Mouse (Mus musculus) midbrain, embryonic 16.5 days (tissue): ENCODE results near the gene Usp13. TPM values are rescaled to one million over a fixed set of nuclear protein-coding genes. Genes with fewer than 3 reads are reported as not detected.

Source experiments
- ATAC-seq: fragments of 200-750 bp; cut with Nextera tagmentation; 2 replicates; pipeline ENCODE4 v1.8.0; 2017; ENCODE audit warnings: moderate TSS enrichment
- H3K27ac ChIP-seq: fragments of 300-500 bp; sonication (generic); 2 replicates; pipeline ENCODE4 v1.5.1; 2014; ENCODE audit warnings: mild to moderate bottlenecking, low read length, mixed read lengths
- H3K27me3 ChIP-seq: fragments of 300-500 bp; sonication (generic); 2 replicates; pipeline ENCODE4 v1.6.1; 2014; ENCODE audit warnings: low read depth, low read length, mixed read lengths; ENCODE audit not compliant: control insufficient read depth, insufficient read depth
- H3K36me3 ChIP-seq: fragments of 300-500 bp; sonication (generic); 2 replicates; pipeline ENCODE4 v1.6.1; 2014; ENCODE audit warnings: mild to moderate bottlenecking, low read length, moderate library complexity, mixed read lengths; ENCODE audit not compliant: control insufficient read depth, insufficient read depth
- H3K4me1 ChIP-seq: fragments of 300-500 bp; sonication (generic); 2 replicates; pipeline ENCODE4 v1.6.1; 2014; ENCODE audit warnings: mild to moderate bottlenecking, low read length, mixed read lengths; ENCODE audit not compliant: control insufficient read depth, insufficient read depth
- H3K4me2 ChIP-seq: fragments of 300-500 bp; sonication (generic); 2 replicates; pipeline ENCODE4 v1.6.1; 2014; ENCODE audit warnings: mild to moderate bottlenecking, low read length, mixed read lengths
- H3K4me3 ChIP-seq: fragments of 300-500 bp; sonication (generic); 2 replicates; pipeline ENCODE4 v1.5.1; 2014; ENCODE audit warnings: low read depth, mild to moderate bottlenecking, low read length, moderate library complexity, mixed read lengths
- H3K9ac ChIP-seq: fragments of 300-500 bp; sonication (generic); 2 replicates; pipeline ENCODE4 v1.6.1; 2014; ENCODE audit warnings: low read depth, low read length, mixed read lengths
- H3K9me3 ChIP-seq: fragments of 300-500 bp; sonication (generic); replicated peaks from 2 replicates; pipeline ENCODE4 v1.6.1; 2014; ENCODE audit warnings: mild to moderate bottlenecking, low read length, mixed read lengths; ENCODE audit not compliant: control insufficient read depth, poor library complexity, severe bottlenecking
- WGBS: fragments of 180-500 bp; shearing (Covaris S2); extraction: QIAGEN DNeasy Blood & Tissue Kit; methylation state at CpG from one replicate; pipeline ENCODE4 v1.1.7; 2014; 5-methylcytosine and 5-hydroxymethylcytosine counted together
- polyA plus RNA-seq: library from polyadenylated mRNA; unstranded; fragments of >200 nt; fragmentation: Nextera tagmentation; extraction: Ambion mirVana; gene quantifications from 2 replicates; pipeline ENCODE4 v1.2.1, GENCODE M21; 2015

The Usp13 gene
- polyA plus RNA-seq, 1 experiment from 2014 or later, result 21.0 TPM

DNA sequence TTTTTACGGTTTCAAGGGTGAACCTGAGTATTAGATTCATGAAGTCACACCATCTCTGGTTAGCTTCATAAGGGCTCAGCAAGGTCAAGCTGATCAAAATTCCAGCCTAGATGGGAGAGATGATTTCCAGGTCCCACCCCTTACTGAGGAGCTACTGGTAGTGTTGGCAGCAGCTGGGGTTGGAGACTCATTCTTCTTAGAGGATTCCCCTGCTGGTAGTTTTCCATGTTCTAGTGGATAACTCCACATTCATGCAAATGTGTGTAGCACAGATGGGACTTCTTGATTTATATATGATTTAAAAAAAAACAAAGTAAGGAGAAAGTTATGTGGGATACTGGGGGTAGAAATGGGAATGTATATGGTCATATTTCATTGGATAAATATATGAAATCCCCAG is 152.9 kb downstream of the Usp13 start:
- Histone ChIP-seq H3K4me3 (no peak overlapping the region), H3K9me3 (no peaks in the 10 kb centered on the region), H3K9ac (no peak overlapping the region), H3K27ac (no peak overlapping the region), H3K27me3 (no peaks in the 10 kb centered on the region), H3K4me2 (no peak overlapping the region), H3K36me3 (no peaks in the 10 kb centered on the region), H3K4me1 (no peaks in the 10 kb centered on the region)
- 97% methylated on average over 1 of the region's 1 CpGs for WGBS
- no peak for ATAC-seq

DNA sequence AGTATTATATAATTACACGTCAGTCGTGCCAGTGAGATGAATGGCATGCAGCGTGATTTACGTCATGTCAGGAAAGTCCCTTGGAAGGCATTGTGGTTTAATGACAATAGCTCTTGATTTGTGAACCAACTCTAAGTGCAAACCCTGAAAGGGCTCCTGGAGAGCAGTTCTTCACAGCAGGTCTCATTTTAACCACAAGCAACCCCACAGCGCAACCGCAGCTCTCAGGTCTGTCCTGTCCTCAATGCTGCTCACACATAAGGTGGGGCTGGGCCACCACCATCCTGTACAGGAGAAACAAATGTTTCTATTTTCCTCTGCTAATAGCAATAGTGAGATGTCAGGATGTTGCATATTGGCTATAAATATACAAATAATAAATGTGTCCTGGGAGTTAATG is 161.9 kb downstream of the Usp13 start:
- Histone ChIP-seq H3K27me3 (no peaks in the 10 kb centered on the region), H3K4me2 (no peak overlapping the region), H3K36me3 (no peaks in the 10 kb centered on the region), H3K4me1 (no peaks in the 10 kb centered on the region), H3K9ac (no peak overlapping the region), H3K27ac (no peak overlapping the region), H3K4me3 (no peak overlapping the region), H3K9me3 (no peaks in the 10 kb centered on the region)
- ATAC-seq, result no peak
- WGBS, result 36% methylated on average over 6 of the region's 6 CpGs

DNA sequence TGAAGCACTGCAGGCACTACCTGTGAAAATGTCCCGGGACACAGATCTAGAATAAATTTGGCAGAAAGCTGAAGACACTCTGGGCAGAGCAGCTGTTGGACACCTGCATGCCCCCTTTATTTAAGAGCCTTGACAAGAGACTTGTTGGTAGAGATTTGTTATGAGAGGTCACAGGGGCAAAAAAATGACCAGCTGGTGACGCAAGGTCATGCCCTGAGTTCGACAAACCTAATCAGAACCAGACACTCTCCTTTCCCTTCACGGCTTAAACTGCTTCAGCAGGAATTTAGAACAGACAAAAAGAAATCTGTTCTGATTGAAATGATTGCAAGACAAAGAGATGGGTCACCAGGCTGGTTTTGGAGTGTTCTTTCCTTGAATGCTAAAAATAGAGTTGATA is 162.6 kb downstream of the Usp13 start:
- Histone ChIP-seq H3K4me1 (no peaks in the 10 kb centered on the region), H3K9ac (no peak overlapping the region), H3K4me3 (no peak overlapping the region), H3K4me2 (no peak overlapping the region), H3K27me3 (no peaks in the 10 kb centered on the region), H3K9me3 (no peaks in the 10 kb centered on the region), H3K36me3 (no peaks in the 10 kb centered on the region), H3K27ac (no peak overlapping the region)
- ATAC-seq, result no peak
- 66% methylated on average over 4 of the region's 4 CpGs for WGBS

DNA sequence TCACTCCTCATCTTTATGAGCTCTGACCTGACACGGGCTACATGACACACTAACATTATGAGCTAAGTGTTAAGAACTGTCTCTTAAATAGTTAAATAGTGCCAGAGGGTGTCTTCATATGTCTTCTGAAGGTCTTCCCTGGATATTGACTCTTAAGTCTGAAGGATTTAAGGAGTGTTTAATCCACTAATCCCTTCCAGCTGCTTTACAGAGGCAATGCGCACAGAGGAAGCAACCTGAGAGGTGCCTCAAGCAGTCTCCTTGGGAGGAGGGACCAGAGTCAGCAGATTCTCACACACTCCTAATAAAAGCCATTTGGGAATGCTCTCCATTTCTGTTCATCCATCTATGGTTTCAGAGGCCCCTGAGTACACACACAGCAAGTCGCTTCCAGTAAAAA is 167.8 kb downstream of the Usp13 start:
- H3K36me3 ChIP-seq, result no peaks in the 10 kb centered on the region
- no peak overlapping the region for H3K9ac ChIP-seq
- 55% methylated on average over 3 of the region's 3 CpGs for WGBS
- H3K27ac ChIP-seq, result no peak overlapping the region
- no peak overlapping the region for H3K4me2 ChIP-seq
- H3K4me3 ChIP-seq, result no peak overlapping the region
- H3K9me3 ChIP-seq, result no peaks in the 10 kb centered on the region
- ATAC-seq, result no peak
- no peaks in the 10 kb centered on the region for H3K27me3 ChIP-seq
- H3K4me1 ChIP-seq, result no peaks in the 10 kb centered on the region

Other genes with a start within 250 kb of the Usp13 start
- gene Gnb4, start 201.0 kb upstream of the Usp13 start, polyA plus RNA-seq, result 102 and 105 TPM in 2 replicates
- gene Actl6a, start 111.2 kb upstream of the Usp13 start, polyA plus RNA-seq, result 51.6 and 66.6 TPM in 2 replicates
- 297 and 301 TPM in 2 replicates for gene Ndufb5, start 80.6 kb upstream of the Usp13 start, polyA plus RNA-seq
- 23.7 and 26.9 TPM in 2 replicates for gene Mrpl47, start 79.9 kb upstream of the Usp13 start, polyA plus RNA-seq